Mouse (Mus musculus): ENCODE data around the gene Rnft2. TPM values are rescaled to one million over a fixed set of nuclear protein-coding genes. Genes with fewer than 3 reads are reported as not detected.

The Rnft2 gene
- 0.37 and 0.66 TPM in 2 replicates for polyA plus RNA-seq (2012)

DNA sequence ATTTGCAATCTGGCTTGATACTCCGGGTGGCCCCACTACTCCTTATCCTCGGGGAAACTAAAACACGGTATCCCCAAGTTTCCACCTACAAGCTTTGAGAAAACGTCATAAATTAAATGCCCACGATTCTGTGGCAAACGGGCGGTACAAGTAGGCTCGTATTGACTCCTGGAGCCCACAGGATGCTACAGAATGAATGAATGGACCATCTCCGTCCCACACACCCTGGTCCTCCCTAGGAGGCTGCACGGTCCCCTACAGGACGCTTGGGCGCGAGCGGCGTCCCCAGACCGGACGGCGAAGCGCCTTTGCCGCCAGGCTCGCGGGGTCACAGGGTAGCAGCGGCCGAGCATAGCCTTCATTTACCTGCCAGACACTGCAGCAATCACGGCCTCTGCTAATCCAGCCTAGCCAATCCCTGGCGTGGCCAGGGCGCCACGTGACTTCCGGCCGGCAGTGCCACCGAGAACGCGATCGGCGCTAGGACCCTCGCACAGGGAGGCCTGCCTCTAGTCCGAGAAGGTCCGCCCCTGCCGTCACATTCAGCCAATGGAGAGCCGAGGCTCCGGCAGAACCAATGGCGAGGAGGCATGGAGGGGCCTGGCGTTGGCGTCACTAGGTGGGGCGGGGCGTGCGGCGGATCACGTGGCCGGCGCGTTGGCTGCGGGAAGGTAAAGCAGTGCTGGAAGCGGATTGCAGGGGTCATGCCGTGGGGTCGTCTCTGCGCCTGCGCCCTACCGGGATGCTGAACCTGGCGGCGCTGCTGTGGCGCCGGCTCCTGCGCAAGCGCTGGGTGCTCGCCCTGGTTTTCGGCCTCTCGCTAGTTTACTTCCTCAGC lies at the start of gene Rnft2, which contains the start of gene 2410131K14Rik:
Gene Rnft2, minus strand, starts transcription at position 511 of the 838 bp plus-strand sequence.
Gene 2410131K14Rik, plus strand, starts transcription at position 622 of the 838 bp plus-strand sequence.
- no peak for TF ChIP-seq GATA1 (IDR thresholded peaks at IDR 0.05; ENCODE audit: low read length)

DNA sequence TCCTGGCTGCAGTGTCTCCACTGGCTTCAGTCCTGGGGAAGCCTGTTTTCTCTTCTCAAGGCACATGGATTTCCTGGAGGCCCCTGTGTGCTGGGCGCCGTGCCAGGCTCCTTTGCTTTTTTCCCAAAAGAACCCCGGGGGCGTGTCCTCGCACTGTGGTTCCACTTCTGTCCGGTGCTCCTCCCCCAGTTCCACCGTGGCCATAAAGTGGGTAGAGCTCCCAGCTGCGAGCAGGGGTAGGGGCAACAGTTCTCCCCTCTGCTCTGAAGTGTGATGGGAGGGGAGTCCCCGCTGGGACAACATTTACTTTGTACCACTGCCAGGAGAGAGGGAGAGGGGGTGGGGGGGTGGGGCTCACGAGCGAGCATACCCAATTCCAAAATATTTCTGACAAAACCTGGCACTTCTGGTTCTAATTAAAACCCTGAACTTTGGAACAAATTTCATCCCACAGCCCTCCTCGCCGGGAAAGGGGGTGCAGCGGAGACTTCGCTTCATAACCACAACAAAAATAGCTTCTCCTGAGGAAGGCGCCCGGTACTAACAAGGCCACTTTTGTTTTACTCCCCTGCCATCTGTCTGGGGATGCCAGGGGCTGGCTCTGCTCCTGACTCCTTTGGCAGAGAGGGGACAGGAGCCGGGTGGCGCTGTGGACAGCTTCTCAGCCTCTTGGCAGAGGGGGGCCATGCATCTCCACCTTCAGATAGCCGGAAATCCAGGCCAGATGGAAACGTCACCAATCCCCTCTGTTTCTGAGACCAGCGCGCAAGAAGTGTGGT lies 49.4 kb upstream of the Rnft2 start:
- TF ChIP-seq GATA1 (IDR thresholded peaks at IDR 0.05; ENCODE audit: low read length) = no peak

DNA sequence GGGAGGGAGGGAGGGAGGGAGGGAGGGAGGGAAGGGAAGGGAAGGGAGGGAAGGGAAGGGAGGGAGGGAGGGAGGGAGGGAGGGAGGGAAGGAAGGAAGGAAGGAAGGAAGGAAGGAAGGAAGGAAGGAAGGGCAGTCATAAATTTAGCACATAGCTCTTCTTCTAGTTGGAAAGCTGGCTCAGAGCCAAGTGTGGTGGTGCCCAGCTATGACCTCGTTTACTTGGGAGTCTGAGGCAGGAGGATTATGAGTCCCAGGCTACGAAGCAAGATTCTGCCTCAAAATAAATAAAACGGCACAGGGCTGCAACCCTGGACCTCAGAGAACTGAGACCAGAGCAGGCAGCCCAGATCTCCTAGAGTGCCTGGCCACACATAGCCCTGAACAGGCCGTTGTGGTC lies 47.6 kb upstream of the Rnft2 start:
- TF ChIP-seq GATA1 (IDR thresholded peaks at IDR 0.05; ENCODE audit: low read length) = no peak

DNA sequence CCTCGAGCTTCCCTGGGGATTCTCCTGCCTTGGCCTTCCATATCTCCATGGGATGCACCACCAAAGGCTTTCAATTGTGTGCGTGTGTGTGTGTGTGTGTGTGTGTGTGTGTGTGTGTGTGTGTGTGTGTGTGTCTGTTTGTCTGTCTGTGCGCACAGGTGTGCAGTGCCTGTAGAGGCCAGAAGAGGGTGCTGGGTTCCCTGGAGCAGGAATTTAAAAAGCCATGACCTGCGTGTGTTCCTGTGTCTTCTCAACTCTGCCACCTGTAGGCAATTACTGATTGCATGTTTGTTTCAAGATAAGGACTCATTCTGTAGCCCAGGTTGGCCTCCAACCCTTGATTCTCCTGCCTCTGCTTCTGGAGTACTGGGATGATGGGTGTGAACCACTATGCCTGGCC lies 46.5 kb upstream of the Rnft2 start:
- TF ChIP-seq GATA1 (IDR thresholded peaks at IDR 0.05; ENCODE audit: low read length) = no peak

DNA sequence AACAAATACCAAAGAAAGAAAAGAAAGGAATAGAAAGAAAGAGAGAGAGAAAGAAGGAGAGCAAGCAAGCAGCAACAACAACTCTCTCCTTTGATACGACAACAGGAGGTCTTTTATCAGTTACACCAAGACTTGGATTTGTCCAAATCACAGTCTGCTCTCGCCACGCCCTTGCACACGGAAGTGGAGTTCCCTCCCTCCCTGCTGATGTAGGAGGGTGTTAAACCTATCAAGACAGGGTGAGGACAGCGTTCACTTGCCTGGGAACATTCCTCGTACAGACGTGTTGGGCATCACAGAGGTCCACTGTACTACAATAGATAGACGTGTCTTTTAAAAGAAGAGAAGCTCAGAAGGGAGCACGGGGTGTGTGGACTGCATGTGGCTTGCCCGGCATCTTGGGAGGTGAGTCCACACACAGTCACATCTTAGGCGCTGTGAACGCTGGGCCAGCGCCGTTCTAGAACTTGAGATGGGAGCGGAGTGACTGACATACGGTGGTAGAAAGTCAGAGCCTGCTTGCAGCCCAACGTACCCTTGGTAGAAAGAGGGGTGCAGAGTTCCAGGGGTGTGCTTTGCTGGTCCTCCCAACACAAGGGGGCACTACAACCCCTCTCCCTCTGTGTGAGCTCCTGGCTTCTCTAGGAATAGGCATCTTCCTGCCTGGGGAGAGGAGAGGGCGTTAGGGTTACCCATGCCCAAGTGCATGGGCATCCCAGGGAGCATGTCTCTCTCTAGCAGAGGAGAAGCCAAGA lies 33.0 kb upstream of the Rnft2 start:
- no peak for TF ChIP-seq GATA1 (IDR thresholded peaks at IDR 0.05; ENCODE audit: low read length)

DNA sequence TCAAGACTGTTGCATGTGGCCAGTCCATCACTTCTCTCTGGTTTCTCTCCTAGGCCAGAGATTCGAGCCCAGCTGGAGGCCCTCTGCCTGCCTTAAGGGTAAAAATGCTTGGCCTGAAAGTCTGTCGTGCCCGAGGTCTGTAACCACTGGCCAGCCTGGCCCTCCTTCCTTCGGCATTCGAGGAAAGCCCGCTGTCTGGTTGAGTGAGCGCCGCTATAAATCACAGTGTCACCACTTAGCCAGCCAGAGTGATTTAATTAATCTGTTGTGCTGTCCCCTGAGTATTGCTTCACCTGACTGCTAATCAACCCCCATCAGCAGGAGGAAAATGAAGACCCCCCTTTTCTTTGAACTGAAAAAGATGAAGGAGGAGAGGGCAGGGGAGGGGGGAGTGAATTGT lies 31.8 kb upstream of the Rnft2 start:
- no peak for TF ChIP-seq GATA1 (IDR thresholded peaks at IDR 0.05; ENCODE audit: low read length)

DNA sequence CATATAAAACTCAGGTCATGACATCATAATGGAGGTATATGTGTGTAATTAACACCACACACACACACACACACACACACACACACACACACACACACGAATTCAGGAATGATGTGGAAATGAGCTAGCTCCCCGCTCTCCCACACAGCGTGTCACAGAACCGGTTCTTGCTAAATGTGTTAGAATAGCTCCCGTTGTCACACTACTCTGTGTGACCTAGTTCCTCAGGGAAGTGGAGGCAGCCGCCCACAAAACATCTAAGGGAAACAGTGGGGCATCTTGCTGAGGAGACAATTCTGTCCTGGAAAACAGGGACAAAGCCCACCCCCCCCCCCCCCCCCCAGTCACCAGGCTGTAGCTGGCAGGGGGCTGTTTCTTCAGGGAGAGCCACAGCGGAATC lies 31.4 kb upstream of the Rnft2 start:
- no peak for TF ChIP-seq GATA1 (IDR thresholded peaks at IDR 0.05; ENCODE audit: low read length)

DNA sequence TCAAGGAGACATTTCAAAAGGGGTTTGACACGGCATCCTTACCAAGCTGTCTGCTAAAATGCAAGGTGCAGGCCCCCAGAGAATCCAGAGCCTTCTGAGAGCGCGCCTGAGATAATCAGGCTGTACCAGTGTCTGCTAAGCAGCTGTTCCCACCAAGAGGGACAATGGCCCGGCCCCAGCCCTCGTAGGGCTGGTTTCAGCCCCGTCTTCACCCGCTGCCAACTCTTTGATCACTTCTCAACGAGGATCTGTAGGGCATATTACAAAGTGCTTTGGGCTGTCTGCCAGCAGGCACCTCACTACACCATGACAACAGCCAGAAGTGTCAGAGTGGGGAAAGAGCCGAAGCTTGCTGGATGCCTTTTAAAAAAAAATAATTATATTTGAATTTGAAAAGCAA lies 29.6 kb upstream of the Rnft2 start:
- no peak for TF ChIP-seq GATA1 (IDR thresholded peaks at IDR 0.05; ENCODE audit: low read length)

DNA sequence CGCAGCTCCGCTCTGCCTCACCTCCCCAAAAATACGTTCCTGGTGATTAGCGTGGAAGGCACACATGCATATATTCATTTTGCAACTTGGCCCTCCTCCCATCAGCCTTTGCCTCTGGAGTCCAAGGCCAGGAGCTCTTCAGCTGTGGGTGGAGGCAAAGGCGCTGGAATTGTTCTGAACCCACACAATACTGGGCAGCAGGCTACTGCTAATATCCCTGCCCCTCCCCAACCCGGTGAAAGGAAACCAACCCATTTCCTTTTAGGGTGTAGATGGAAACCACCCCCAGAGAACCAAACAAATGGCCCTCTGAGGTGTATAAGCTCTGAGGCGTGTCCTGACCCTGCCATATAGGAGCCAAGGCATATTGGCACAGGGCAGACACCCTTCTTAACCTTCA lies 28.5 kb upstream of the Rnft2 start:
- TF ChIP-seq GATA1 (IDR thresholded peaks at IDR 0.05; ENCODE audit: low read length) = no peak

DNA sequence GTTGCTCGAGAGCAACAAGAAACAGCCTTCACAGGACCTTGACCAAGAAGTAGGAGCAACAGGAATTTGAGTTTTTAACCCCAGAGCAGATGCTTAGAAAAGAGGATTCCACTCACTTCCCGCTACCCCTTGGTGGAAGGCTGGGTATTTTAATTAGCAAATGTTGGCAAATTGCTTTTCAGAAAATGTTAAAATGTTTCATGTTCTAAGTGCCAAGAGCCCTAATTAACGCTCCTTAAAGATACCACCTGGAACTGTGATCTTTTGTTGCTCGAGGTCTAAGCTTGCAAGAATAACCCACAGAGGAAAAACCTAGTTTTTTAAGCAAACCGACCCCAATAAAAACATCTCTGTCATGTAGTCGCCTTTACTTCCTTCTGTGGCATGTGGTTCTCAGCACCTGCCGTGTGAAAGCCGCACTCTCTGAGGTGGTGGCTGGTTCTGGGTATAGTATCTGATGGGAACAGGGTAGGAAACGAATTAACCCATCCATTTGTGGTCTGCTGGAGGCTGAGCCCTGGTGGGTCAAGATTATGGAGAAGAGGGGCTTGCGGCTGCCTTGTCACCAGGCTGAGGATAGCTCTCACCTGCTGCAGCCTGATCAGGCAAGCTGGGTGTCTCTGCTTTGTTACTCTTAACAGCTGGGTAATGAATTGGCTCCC lies 26.7 kb upstream of the Rnft2 start:
- no peak for TF ChIP-seq GATA1 (IDR thresholded peaks at IDR 0.05; ENCODE audit: low read length)

DNA sequence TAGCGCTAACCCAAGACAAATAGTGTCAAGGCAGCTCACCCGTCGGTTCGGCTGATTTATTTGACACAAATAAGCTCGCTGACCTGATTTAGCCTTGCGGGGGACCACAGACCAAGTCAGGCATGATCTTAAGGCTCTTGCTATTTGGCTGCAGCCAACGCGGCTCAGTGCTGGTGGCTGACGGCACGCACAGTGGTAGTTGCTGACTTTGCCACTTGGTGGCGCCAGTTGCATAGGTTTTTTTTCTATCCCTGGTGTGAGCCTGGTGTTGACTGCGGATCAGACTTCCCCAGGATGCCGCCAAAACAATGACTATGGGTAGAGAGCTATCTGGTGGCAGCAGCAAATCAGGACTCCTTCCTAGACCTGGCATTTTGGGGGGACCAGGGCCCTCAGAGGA lies 24.1 kb upstream of the Rnft2 start:
- no peak for TF ChIP-seq GATA1 (IDR thresholded peaks at IDR 0.05; ENCODE audit: low read length)

DNA sequence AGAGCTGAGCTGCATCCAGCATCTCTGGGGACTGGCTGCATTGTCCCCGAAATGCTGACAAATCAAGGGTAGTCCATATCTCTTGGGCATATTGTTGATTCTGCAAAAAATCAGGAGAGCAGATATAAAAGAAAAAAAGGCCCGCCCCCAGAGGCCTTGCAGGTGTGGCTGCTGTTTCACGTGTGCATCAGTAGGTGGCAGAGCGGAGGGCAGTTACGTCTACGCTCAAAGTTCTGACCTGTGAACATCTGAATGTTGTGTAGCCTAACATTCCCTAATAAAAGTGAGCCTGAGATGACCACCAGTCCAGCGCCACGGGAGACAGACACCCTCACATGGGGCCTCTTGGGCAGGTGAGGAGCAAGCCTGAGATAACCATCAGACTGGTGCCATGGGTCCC lies 21.4 kb upstream of the Rnft2 start:
- TF ChIP-seq GATA1 (IDR thresholded peaks at IDR 0.05; ENCODE audit: low read length) = no peak

DNA sequence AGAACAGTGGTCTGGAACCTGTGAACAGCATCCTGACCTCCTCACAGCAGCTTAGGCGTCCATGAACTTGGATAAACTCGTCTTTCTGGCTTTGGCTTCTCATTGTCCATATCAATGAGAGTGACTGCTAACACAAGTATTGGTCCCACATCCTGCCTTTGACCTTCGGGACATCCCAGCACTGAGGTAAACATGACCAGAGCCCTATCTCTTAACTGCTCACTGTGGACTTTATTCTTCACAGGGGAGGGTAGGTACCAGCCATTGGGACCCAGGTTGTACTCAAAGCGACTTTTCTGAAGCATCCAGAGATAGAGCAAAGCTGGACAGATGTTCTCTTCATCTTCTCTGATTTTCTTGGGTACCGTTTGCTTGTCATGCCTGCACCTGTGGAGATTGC lies 20.4 kb upstream of the Rnft2 start:
- no peak for TF ChIP-seq GATA1 (IDR thresholded peaks at IDR 0.05; ENCODE audit: low read length)

DNA sequence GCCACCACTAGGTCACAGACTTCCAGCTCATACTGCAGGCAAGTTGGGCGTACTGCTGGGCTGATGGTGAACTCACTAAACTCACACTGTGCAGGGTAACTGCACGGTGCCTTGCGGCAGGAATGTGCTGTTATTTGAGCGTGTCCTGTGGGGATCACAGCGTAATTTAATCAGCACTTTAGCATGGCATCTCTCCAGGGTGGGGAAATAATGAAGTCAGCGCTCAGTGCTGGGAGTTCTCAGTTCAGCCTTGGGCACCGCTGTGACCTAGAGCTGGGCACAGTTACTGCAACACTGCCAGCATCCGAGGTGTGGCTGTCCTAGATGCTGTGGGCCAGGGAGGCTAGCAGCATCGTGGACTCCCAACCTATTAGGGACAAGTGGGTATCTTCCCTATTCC lies 19.4 kb upstream of the Rnft2 start:
- TF ChIP-seq GATA1 (IDR thresholded peaks at IDR 0.05; ENCODE audit: low read length) = no peak

DNA sequence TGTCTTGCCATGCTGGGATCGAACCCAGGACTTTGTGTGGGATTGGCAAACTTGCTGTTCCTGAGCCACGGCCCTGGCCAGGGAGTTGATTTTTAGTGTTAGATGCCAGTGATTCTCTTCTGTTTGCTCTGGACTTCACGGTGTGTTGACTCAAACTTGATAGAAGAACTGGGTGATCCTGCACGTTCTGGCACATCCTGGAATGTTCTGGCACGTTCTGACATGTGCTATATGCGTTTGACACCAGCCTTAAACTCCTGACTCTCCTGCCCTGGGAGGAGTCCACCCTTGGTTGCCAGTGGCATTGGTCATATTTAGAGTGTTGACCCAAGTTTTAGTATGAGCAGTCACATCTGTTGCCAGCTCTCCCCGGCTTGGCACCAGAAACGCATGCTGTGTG lies 17.5 kb upstream of the Rnft2 start:
- no peak for TF ChIP-seq GATA1 (IDR thresholded peaks at IDR 0.05; ENCODE audit: low read length)
